Mouse (Mus musculus) G1E (cell line): ENCODE results near the gene Pgm2.

Source experiments
- CTCF ChIP-seq: IDR thresholded peaks from 2 replicates; pipeline ENCODE4 v1.5.1; 2012; ENCODE audit warnings: low read depth, low read length, inconsistent platforms, mixed read lengths
- GATA1 ChIP-seq: IDR thresholded peaks from 2 replicates; pipeline ENCODE4 v1.6.1; 2012; ENCODE audit warnings: borderline replicate concordance, low read length, inconsistent platforms, mixed read lengths
- GATA2 ChIP-seq: IDR thresholded peaks from 2 replicates; pipeline ENCODE4 v1.6.1; 2012; ENCODE audit warnings: low read depth, low read length, inconsistent platforms, borderline replicate concordance
- POLR2AphosphoS5 ChIP-seq: IDR thresholded peaks from 2 replicates; pipeline ENCODE4 v1.6.1; 2012; ENCODE audit warnings: low read depth, low read length, inconsistent platforms; ENCODE audit not compliant: insufficient replicate concordance
- TAL1 ChIP-seq: conservative IDR thresholded peaks from 2 replicates; pipeline ENCODE4 v1.6.1; 2012; ENCODE audit warnings: low read depth, low read length, inconsistent platforms, mixed read lengths

DNA sequence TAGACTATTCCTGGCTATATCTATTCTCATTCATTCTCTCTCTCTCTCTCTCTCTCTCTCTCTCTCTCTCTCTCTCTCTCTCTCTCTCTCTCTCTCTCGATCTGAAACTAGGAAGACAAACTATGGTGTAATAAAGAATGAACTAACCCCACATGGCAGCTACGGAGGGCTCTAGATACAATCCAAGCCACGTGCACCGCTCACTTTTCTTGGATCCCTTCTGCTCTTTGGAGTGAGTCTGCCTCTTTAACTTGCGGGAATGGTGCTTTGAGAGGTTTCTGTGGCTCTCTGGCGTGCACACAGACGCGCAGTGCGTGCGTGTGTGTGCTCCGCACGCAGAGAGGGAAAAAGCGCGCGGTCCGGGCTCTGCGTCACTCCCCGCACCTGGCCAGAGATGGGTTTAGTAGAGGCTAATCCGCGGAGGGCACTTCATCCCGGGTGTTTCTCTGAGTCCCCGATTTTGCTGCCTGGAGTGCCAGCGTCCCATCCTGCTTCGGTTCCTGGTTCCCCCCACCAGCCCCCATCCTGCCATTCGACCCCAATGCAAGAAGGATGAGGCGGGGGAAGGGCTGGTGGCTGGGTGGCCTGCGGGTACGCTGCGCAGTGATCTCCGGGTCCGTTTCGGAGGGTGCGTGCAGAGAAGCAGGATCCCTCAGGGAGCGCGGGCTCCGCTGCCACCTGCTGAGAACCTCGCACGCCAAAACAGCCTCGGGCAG is 66.5 kb downstream of the Pgm2 start:
- TF ChIP-seq CTCF (no peak), GATA1 (no peak), TAL1 (no peak), POLR2AphosphoS5 (no peak), GATA2 (no peak)
